ENCODE assay signal across 14 mouse cellular contexts in genomic region chr6:134601766-134602165, GRCm38 (mm10). TPM values are rescaled to one million over a fixed set of nuclear protein-coding genes. Genes with fewer than 3 reads are reported as not detected.
A peak's percentile ranks its signal among the peaks of the same experiment; 100 is the strongest.
DNase-seq lines count a peak whose midpoint lies in the region; ATAC-seq lines count a peak whose summit lies in the region.
"Had no signal": no experiment of that assay in that cellular context is flagged by ENCODE, and none has a peak within 500 bp of the region (broad histone marks: within the 10 kb centered on the region; RNA-seq: fewer than 3 reads in every experiment).

No protein-coding gene starts in this region.

- no peak overlapping the region for H3K4me3 ChIP-seq in liver, embryonic 15.5 days (replicated peaks)
- no peak overlapping the region for H3K4me3 ChIP-seq in embryonic facial prominence, embryonic 15.5 days (replicated peaks)
- H3K4me3 ChIP-seq: neural tube, embryonic 15.5 days had no signal

- ATAC-seq in liver, embryonic 15.5 days (ENCODE audit: insufficient read depth), result peak; percentile 55; the same call in 1 of the 2 replicates
- no peak for ATAC-seq in embryonic facial prominence, embryonic 15.5 days (ENCODE audit: insufficient number of reproducible peaks, low FRiP score, low TSS enrichment, low read depth)
- no peak for ATAC-seq in megakaryocyte progenitor cell, adult 5-6 weeks (replicated peaks; ENCODE audit: poor library complexity)
- ATAC-seq: intestine, postnatal 0 days had no signal

- 0 out of 2 replicates have a peak, but pooled peaks cover 5% of the 10 kb centered on the region for H3K4me1 ChIP-seq in liver, embryonic 15.5 days (replicated peaks)
- H3K4me1 ChIP-seq in embryonic facial prominence, embryonic 15.5 days, result peaks cover 18% of the 10 kb centered on the region
- H3K4me1 ChIP-seq: neural tube, embryonic 15.5 days had no signal

- H3K27ac ChIP-seq in liver, embryonic 15.5 days (replicated peaks), result 0 out of 2 replicates have a peak overlapping the region, but pooled peaks have one; percentile 29
- H3K27ac ChIP-seq in embryonic facial prominence, embryonic 15.5 days (replicated peaks), result peak overlapping the region; percentile 81
- H3K27ac ChIP-seq: liver, embryonic 14.5 days; neural tube, embryonic 15.5 days had no signal

- no peak overlapping the region for H3K9ac ChIP-seq in liver, embryonic 15.5 days
- H3K9ac ChIP-seq in embryonic facial prominence, embryonic 15.5 days, result no peak overlapping the region
- H3K9ac ChIP-seq: liver, embryonic 14.5 days; neural tube, embryonic 15.5 days had no signal

- no peaks in the 10 kb centered on the region for H3K9me3 ChIP-seq in liver, embryonic 15.5 days (replicated peaks)
- H3K9me3 ChIP-seq in embryonic facial prominence, embryonic 15.5 days (replicated peaks), result no peaks in the 10 kb centered on the region
- H3K9me3 ChIP-seq: neural tube, embryonic 15.5 days had no signal

- H3K36me3 ChIP-seq in liver, embryonic 15.5 days (replicated peaks), result no peaks in the 10 kb centered on the region
- no peaks in the 10 kb centered on the region for H3K36me3 ChIP-seq in embryonic facial prominence, embryonic 15.5 days
- H3K36me3 ChIP-seq: neural tube, embryonic 15.5 days had no signal

- DNase-seq in liver, result no peak
- peak; percentile 62 for DNase-seq in kidney, postnatal 10 days
- no peak for DNase-seq in left cerebral cortex, postnatal 25 days (ENCODE audit: low spot score in 2 of 2)
- DNase-seq in cerebellum, postnatal 14 days, result no peak
- DNase-seq: cerebellum, postnatal 36 days; heart, postnatal 14 days; right cerebral cortex, postnatal 4 days had no signal

- intact Hi-C loops in left cerebral cortex, postnatal 25 days (cut with DNase I), result no loop called here

- H3K4me2 ChIP-seq in liver, embryonic 15.5 days, result no peak overlapping the region
- H3K4me2 ChIP-seq in embryonic facial prominence, embryonic 15.5 days (replicated peaks), result no peak overlapping the region
- H3K4me2 ChIP-seq: midbrain, embryonic 11.5 days; neural tube, embryonic 15.5 days had no signal

- 37% methylated on average over 3 of the region's 3 CpGs for WGBS in liver, embryonic 15.5 days (ENCODE audit: insufficient replicate concordance)
- 38% methylated on average over 3 of the region's 3 CpGs for WGBS in embryonic facial prominence, embryonic 15.5 days

- no peaks in the 10 kb centered on the region for H3K27me3 ChIP-seq in liver, embryonic 15.5 days
- no peaks in the 10 kb centered on the region for H3K27me3 ChIP-seq in embryonic facial prominence, embryonic 15.5 days
- H3K27me3 ChIP-seq: neural tube, embryonic 15.5 days had no signal

RNA-seq across cellular contexts. Expression of gene Mansc1, which starts 30.5 kb away (rescaled TPM):
- polyA plus RNA-seq in liver, embryonic 15.5 days (2015; fragmentation: Nextera tagmentation; extraction: Ambion mirVana), result 0.86 and 0.90 TPM in 2 replicates
- polyA plus RNA-seq in embryonic facial prominence, embryonic 15.5 days (2015; fragmentation: Nextera tagmentation; extraction: Ambion mirVana), result 2.7 and 3.5 TPM in 2 replicates
- total RNA-seq in left cerebral cortex, postnatal 25 days (2021), result 10 to 100 TPM in 1 of 2 experiments, 1 to 10 TPM in 1; 9.9 to 10.0 TPM
- 7.3 and 8.1 TPM in 2 replicates for total RNA-seq in megakaryocyte progenitor cell, adult 5-6 weeks (2015)
- 2.7 and 3.3 TPM in 2 replicates for total RNA-seq in megakaryocyte progenitor cell, adult 5-6 weeks (2017)

RNA-seq across cellular contexts. Expression of gene Lrp6, which starts 35.0 kb away (rescaled TPM):
- 7.2 and 8.0 TPM in 2 replicates for polyA plus RNA-seq in liver, embryonic 15.5 days (2015; fragmentation: Nextera tagmentation; extraction: Ambion mirVana)
- 31.1 and 32.6 TPM in 2 replicates for polyA plus RNA-seq in embryonic facial prominence, embryonic 15.5 days (2015; fragmentation: Nextera tagmentation; extraction: Ambion mirVana)
- total RNA-seq in left cerebral cortex, postnatal 25 days (2021), result 10 to 100 TPM; 45.9 to 47.0 TPM
- total RNA-seq in megakaryocyte progenitor cell, adult 5-6 weeks (2015), result 24.4 and 33.8 TPM in 2 replicates
- 32.4 and 33.2 TPM in 2 replicates for total RNA-seq in megakaryocyte progenitor cell, adult 5-6 weeks (2017)

RNA-seq across cellular contexts. Expression of gene Borcs5, which starts 37.5 kb away (rescaled TPM):
- polyA plus RNA-seq in liver, embryonic 15.5 days (2015; fragmentation: Nextera tagmentation; extraction: Ambion mirVana), result 7.5 and 8.6 TPM in 2 replicates
- 21.0 and 21.8 TPM in 2 replicates for polyA plus RNA-seq in embryonic facial prominence, embryonic 15.5 days (2015; fragmentation: Nextera tagmentation; extraction: Ambion mirVana)
- total RNA-seq in left cerebral cortex, postnatal 25 days (2021), result 10 to 100 TPM; 32.1 to 36.1 TPM
- total RNA-seq in megakaryocyte progenitor cell, adult 5-6 weeks (2015), result 11.5 and 12.8 TPM in 2 replicates
- total RNA-seq in megakaryocyte progenitor cell, adult 5-6 weeks (2017), result 8.3 and 8.7 TPM in 2 replicates
